Mouse (Mus musculus) thymus, postnatal 0 days (tissue): ENCODE results near the gene Tmed6. TPM values are rescaled to one million over a fixed set of nuclear protein-coding genes. Genes with fewer than 3 reads are reported as not detected.
"Not testable (repeated sequence)": the region's sequence is repeated elsewhere in the genome, so short reads cannot be mapped to it uniquely, and the experiment has no call there.

Experiments used
- DNase-seq: peaks from one replicate; pipeline ENCODE4 v3.0.0-alpha.2; 2015; ENCODE audit warnings: low spot score
- polyA plus RNA-seq: library from polyadenylated mRNA; unstranded; fragments of >200 nt; fragmentation: Nextera tagmentation; extraction: Ambion mirVana; gene quantifications from 2 replicates; pipeline ENCODE4 v1.2.1, GENCODE M21; 2015

Tmed6 gene
- polyA plus RNA-seq: 0.35 and 0.48 TPM in 2 replicates

GRCm38 (mm10) chr8:107065511-107066496, at the start of gene Tmed6:
Tmed6 (minus strand) TSS chr8:107065644.
- no peak for DNase-seq

GRCm38 (mm10) chr8:107115008-107115320, 49.5 kb upstream of the Tmed6 start:
- no peak for DNase-seq

GRCm38 (mm10) chr8:107114150-107115007, 48.9 kb upstream of the Tmed6 start:
- DNase-seq: peak; percentile 25

- DNase-seq: no peak
Observed at GRCm38 (mm10) chr8:107113209-107113608, 47.8 kb upstream of the Tmed6 start.

GRCm38 (mm10) chr8:107111340-107112105, 46.1 kb upstream of the Tmed6 start:
- no peak for DNase-seq

GRCm38 (mm10) chr8:107110629-107111330, 45.3 kb upstream of the Tmed6 start:
- no peak for DNase-seq

GRCm38 (mm10) chr8:107109816-107110435, 44.5 kb upstream of the Tmed6 start:
- no peak for DNase-seq

GRCm38 (mm10) chr8:107108978-107109720, 43.7 kb upstream of the Tmed6 start:
- DNase-seq: no peak

- not testable (repeated sequence) for DNase-seq
Observed at GRCm38 (mm10) chr8:107108089-107108488, 42.6 kb upstream of the Tmed6 start.

- DNase-seq: peak; percentile 74
Observed at GRCm38 (mm10) chr8:107104547-107104946, 39.1 kb upstream of the Tmed6 start.

GRCm38 (mm10) chr8:107100635-107101034, 35.2 kb upstream of the Tmed6 start:
- no peak for DNase-seq

GRCm38 (mm10) chr8:107096366-107097036, 31.1 kb upstream of the Tmed6 start, which contains the start of gene Terf2:
Terf2 (minus strand) TSS chr8:107096547.
- DNase-seq: peak; percentile 95

- peak; percentile 65 for DNase-seq
Observed at GRCm38 (mm10) chr8:107095717-107096365, 30.4 kb upstream of the Tmed6 start.

GRCm38 (mm10) chr8:107090531-107090930, 25.1 kb upstream of the Tmed6 start:
- DNase-seq: no peak

GRCm38 (mm10) chr8:107088526-107089063, 23.2 kb upstream of the Tmed6 start:
- DNase-seq: no peak

- DNase-seq: no peak
Observed at GRCm38 (mm10) chr8:107086018-107086417, 20.6 kb upstream of the Tmed6 start.

GRCm38 (mm10) chr8:107085358-107085757, 19.9 kb upstream of the Tmed6 start:
- DNase-seq: peak; percentile 24
